Mouse (Mus musculus) ES-E14 (cell line): ENCODE data around the gene Lhx2. TPM values are rescaled to one million over a fixed set of nuclear protein-coding genes. Genes with fewer than 3 reads are reported as not detected.

Experiments used
- DNase-seq: peaks from one replicate; pipeline ENCODE4 v3.0.0-alpha.2; 2013; ENCODE audit warnings: low read depth, low spot score
- H3K27ac ChIP-seq: 2 replicates; pipeline ENCODE4 v1.5.1; 2012; ENCODE audit warnings: low read depth, mild to moderate bottlenecking, low read length, moderate library complexity, mixed read lengths; ENCODE audit not compliant: poor library complexity, insufficient read depth, severe bottlenecking
- H3K36me3 ChIP-seq: 2 replicates; pipeline ENCODE4 v1.6.1; 2012; ENCODE audit warnings: mild to moderate bottlenecking, low read length, moderate library complexity, mixed read lengths; ENCODE audit not compliant: control insufficient read depth, poor library complexity, insufficient read depth, severe bottlenecking
- H3K4me1 ChIP-seq, 2 experiments: fragments of 150-350 bp in 1 of 2; sonication (generic) in 1 of 2; 2 replicates each; pipeline ENCODE4 v1.6.1; 2012; ENCODE audit warnings: low read length in 2 of 2, mild to moderate bottlenecking in 1 of 2, mixed read lengths in 1 of 2; ENCODE audit not compliant: control insufficient read depth in 2 of 2, insufficient read depth in 2 of 2, poor library complexity in 1 of 2
- H3K4me3 ChIP-seq, 2 experiments: fragments of 150-350 bp in 1 of 2; sonication (generic) in 1 of 2; 2 replicates each; pipeline ENCODE4 v1.5.1; 2012; ENCODE audit warnings: low read length in 2 of 2, low read depth in 1 of 2, mild to moderate bottlenecking in 1 of 2, mixed read lengths in 1 of 2; ENCODE audit not compliant: insufficient read depth in 1 of 2, poor library complexity in 1 of 2, severe bottlenecking in 1 of 2
- H3K9ac ChIP-seq: 2 replicates; pipeline ENCODE4 v1.6.1; 2012; ENCODE audit warnings: low read depth, mild to moderate bottlenecking, low read length, mixed read lengths; ENCODE audit not compliant: poor library complexity, insufficient read depth, severe bottlenecking
- H3K9me3 ChIP-seq: fragments of 150-350 bp; sonication (generic); 2 replicates; pipeline ENCODE4 v1.6.1; 2012; ENCODE audit warnings: low read depth, mild to moderate bottlenecking, low read length; ENCODE audit not compliant: control insufficient read depth, insufficient read depth
- CHD2 ChIP-seq: IDR thresholded peaks from 2 replicates; pipeline ENCODE4 v1.6.1; 2014; ENCODE audit warnings: mild to moderate bottlenecking, low read depth, low read length, inconsistent platforms
- HCFC1 ChIP-seq: IDR thresholded peaks from 2 replicates; pipeline ENCODE4 v1.6.1; 2012; ENCODE audit warnings: low read length, inconsistent platforms, borderline replicate concordance; ENCODE audit not compliant: insufficient read depth
- MAFK ChIP-seq: IDR thresholded peaks from 2 replicates; pipeline ENCODE4 v1.6.1; 2014; ENCODE audit warnings: mild to moderate bottlenecking, low read depth, low read length, inconsistent platforms; ENCODE audit not compliant: insufficient read depth
- ZC3H11A ChIP-seq: IDR thresholded peaks from 2 replicates; pipeline ENCODE4 v1.6.1; 2012; ENCODE audit warnings: low read depth, mild to moderate bottlenecking, inconsistent platforms, low read length, borderline replicate concordance
- ZNF384 ChIP-seq: IDR thresholded peaks from 2 replicates; pipeline ENCODE4 v1.6.1; 2012; ENCODE audit warnings: low read depth, low read length, inconsistent platforms
- in situ Hi-C, 2 experiments: fragments of 600-800 bp; cut with MboI; formaldehyde crosslinking; loops; one replicate each; pipeline ENCODE4 v1.15.1; 2025; ENCODE audit warnings: low sequenced_read_pairs in 2 of 2, inconsistent platforms in 1 of 2; ENCODE audit not compliant: unreplicated experiment in 2 of 2
- total RNA-seq: library from RNA; depleted of rRNA; stranded (reverse); fragments of 300-350 nt; gene quantifications from 2 replicates; pipeline ENCODE4 v1.2.3, GENCODE M21; 2012

Gene Lhx2
- total RNA-seq, 1 experiment = 0.36 TPM

DNA sequence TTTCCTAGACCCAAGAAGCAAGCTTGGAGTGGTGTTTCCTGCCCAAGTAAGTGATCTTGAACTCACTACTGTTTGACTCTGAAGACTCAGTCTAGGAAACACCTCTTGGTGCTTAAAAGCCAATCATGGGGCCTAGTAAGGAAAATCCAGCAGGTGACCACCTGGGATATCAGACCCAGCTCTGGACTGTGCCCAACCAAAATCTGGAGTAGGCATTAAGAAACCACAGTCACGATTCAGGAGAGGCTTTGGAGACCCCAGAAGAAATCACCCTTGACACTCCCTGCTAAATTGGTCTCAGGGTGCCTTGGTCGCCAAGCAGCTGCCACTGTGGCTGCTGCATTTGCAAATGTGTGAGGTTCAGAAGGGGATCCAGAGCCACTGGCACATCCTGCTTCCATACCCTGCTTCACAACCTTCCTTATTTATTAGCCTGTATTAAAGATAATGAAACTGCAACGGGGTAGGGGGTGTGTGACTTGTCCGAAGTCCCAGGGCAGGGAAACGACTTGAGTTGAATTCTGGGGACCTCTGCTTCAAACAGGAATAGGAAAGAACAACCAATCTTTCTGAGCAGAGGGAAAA is 641 bp upstream of the Lhx2 start:
- DNase-seq = no peak
- in situ Hi-C loops = no loop called here
- H3K36me3 ChIP-seq = no peaks in the 10 kb centered on the region
- TF ChIP-seq MAFK = no peak
- TF ChIP-seq ZC3H11A = no peak
- no peak for TF ChIP-seq HCFC1
- no peak for TF ChIP-seq ZNF384
- no peak for TF ChIP-seq CHD2
- no peak overlapping the region for H3K27ac ChIP-seq
- H3K4me3 ChIP-seq = no peak overlapping the region
- H3K9me3 ChIP-seq = no peaks in the 10 kb centered on the region
- H3K9ac ChIP-seq = no peak overlapping the region
- peaks cover 0 to 4% of the 10 kb centered on the region in 2 experiments; a peak in 1 of 4 replicates for H3K4me1 ChIP-seq

DNA sequence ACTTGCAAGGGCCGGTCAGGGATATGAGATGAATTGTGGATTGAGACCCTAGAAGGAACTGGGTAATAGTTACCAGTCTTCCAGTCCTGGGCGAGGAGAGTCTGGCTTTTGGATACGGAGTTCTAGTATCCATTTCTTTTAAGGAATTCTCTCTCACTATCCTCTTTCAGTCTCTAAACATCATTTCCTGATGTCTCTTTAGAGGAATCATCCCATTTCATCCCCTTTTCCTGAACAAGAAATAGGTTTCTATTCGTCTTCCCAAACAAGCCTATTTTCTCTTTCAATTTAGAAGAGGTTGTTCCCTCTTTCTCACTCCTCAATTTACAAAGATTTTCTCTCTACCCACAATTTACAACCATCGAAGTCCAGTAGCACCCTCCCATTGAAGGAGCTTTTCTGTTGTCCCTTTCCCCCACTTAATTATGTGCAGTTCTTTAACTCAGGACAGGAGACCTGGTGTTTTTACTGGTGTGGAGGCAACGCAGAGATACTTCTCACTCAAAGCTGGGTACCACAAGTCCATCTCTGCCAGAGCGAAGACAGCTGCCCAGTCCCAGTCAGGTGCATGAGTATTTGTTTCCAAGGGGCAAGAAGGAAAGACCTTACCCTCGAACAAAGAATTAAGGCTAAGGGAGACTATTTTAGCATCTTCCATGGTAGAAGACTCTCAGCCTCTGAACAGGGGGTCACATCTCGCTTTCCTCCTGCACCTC is 987 bp downstream of the Lhx2 start:
- in situ Hi-C loops = loop anchor here in 1 of 2 experiments (10.0 kb wide), 1 partner anchor 375 kb away; the partner anchor contains the start of gene Nr5a1
- H3K4me1 ChIP-seq = peaks cover 0 to 4% of the 10 kb centered on the region in 2 experiments; a peak in 1 of 4 replicates
- no peak for DNase-seq

DNA sequence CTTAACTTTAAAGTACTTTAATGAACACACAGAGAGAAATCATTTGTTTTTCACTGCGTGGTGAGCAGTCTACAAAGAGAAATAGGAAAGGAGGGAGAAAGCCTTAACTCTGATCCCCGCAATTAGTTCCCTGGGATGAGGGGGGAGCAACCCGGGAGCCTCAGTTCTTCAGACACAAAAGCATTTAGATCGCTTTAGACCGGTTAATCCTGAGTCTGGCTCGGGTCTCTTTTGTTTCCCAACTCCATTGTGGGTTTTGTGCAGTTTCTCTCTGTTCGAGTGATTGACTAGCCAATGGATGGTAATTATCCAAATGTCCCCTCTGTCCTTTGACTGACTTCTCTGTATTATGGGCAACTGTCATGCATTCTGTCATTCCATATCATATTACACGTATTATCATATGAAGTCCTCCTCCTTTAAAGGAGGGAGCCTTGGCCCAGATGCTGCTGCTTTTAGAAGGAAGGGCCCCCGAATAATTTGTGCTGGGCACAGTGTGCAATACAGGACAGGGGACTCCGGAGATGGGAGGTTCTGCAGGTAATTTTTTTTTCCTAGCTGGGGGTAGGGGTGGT is 1.6 kb downstream of the Lhx2 start:
- DNase-seq = no peak
- Histone ChIP-seq H3K4me1 (peaks cover 0 to 4% of the 10 kb centered on the region in 2 experiments; a peak in 1 of 4 replicates), H3K27ac (no peak overlapping the region), H3K9me3 (no peaks in the 10 kb centered on the region), H3K9ac (no peak overlapping the region), H3K4me3 (no peak overlapping the region), H3K36me3 (no peaks in the 10 kb centered on the region)
- no peak for TF ChIP-seq MAFK
- no peak for TF ChIP-seq CHD2
- TF ChIP-seq HCFC1 = no peak
- TF ChIP-seq ZC3H11A = no peak
- TF ChIP-seq ZNF384 = no peak
- in situ Hi-C loops = loop anchor here in 1 of 2 experiments (10.0 kb wide), 1 partner anchor 374 kb away; the partner anchor contains the start of gene Nr5a1

More for the DNA sequence above, 987 bp downstream of the Lhx2 start:
- TF ChIP-seq ZNF384 (no peak), CHD2 (no peak), ZC3H11A (no peak), HCFC1 (no peak), MAFK (no peak)
- H3K27ac ChIP-seq = no peak overlapping the region
- no peaks in the 10 kb centered on the region for H3K9me3 ChIP-seq
- H3K9ac ChIP-seq = no peak overlapping the region
- H3K36me3 ChIP-seq = no peaks in the 10 kb centered on the region
- peak overlapping the region in 1 of 2 experiments; percentile 63; a peak in 2 of 4 replicates for H3K4me3 ChIP-seq

DNA sequence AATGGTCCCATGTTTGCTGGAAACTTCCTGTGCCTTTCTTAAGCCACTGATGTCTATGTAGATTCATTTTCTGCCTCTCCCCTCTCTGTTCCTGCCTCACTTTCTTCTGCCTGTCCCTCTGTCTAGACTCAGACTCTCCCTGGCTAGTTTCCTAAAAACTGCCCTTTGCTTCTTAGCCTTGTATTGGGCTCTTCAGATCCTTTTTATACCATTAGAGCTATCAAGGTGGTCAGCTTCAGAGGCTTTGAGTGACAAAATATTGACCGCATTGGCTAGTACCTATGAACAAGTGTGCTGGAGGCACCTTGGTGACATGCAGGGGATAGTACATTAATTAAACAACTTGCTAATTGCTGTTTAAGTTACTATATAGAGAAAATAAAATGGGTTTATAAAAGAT is 4.5 kb downstream of the Lhx2 start:
- H3K4me1 ChIP-seq = peaks cover 0 to 4% of the 10 kb centered on the region in 2 experiments; a peak in 1 of 4 replicates
- H3K9ac ChIP-seq = no peak overlapping the region
- in situ Hi-C loops = loop anchor here in 1 of 2 experiments (10.0 kb wide), 1 partner anchor 371 kb away; the partner anchor contains the start of gene Nr5a1
- DNase-seq = no peak
- no peaks in the 10 kb centered on the region for H3K36me3 ChIP-seq
- no peak overlapping the region for H3K4me3 ChIP-seq
- no peak overlapping the region for H3K27ac ChIP-seq
- TF ChIP-seq CHD2 = no peak
- no peak for TF ChIP-seq ZNF384
- TF ChIP-seq HCFC1 = no peak
- TF ChIP-seq MAFK = no peak
- no peak for TF ChIP-seq ZC3H11A
- H3K9me3 ChIP-seq = no peaks in the 10 kb centered on the region
